Mouse (Mus musculus) ES-E14 (cell line): ENCODE data around the gene Zfp874b.
"Not testable (repeated sequence)": the region's sequence is repeated elsewhere in the genome, so short reads cannot be mapped to it uniquely, and the experiment has no call there.

Experiments
- HCFC1 ChIP-seq: IDR thresholded peaks from 2 replicates; pipeline ENCODE4 v1.6.1; 2012; ENCODE audit warnings: low read length, inconsistent platforms, borderline replicate concordance; ENCODE audit not compliant: insufficient read depth
- ZC3H11A ChIP-seq: IDR thresholded peaks from 2 replicates; pipeline ENCODE4 v1.6.1; 2012; ENCODE audit warnings: low read depth, mild to moderate bottlenecking, inconsistent platforms, low read length, borderline replicate concordance
- ZNF384 ChIP-seq: IDR thresholded peaks from 2 replicates; pipeline ENCODE4 v1.6.1; 2012; ENCODE audit warnings: low read depth, low read length, inconsistent platforms

- not testable (repeated sequence) for TF ChIP-seq HCFC1, ZNF384, ZC3H11A
Measured at GRCm38 (mm10) chr13:67425699-67426098, 58.4 kb downstream of the Zfp874b start.
